Mouse (Mus musculus): Measurements from ENCODE around the gene Procr.
A peak's percentile ranks its signal among the peaks of the same experiment; 100 is the strongest.
"Not testable (repeated sequence)": the region's sequence is repeated elsewhere in the genome, so short reads cannot be mapped to it uniquely, and the experiment has no call there.

Gene Procr

GRCm38 (mm10) chr2:155751014-155751786, at the start of gene Procr:
Gene Procr, plus strand, starts transcription at chr2:155751117.
- DNase-seq: peak; percentile 61

- peak; percentile 45 for DNase-seq
These were observed 49.5 kb upstream of the Procr start for GRCm38 (mm10) chr2:155701399-155701919.

GRCm38 (mm10) chr2:155703630-155704029, 47.3 kb upstream of the Procr start:
- DNase-seq: no peak

DNA sequence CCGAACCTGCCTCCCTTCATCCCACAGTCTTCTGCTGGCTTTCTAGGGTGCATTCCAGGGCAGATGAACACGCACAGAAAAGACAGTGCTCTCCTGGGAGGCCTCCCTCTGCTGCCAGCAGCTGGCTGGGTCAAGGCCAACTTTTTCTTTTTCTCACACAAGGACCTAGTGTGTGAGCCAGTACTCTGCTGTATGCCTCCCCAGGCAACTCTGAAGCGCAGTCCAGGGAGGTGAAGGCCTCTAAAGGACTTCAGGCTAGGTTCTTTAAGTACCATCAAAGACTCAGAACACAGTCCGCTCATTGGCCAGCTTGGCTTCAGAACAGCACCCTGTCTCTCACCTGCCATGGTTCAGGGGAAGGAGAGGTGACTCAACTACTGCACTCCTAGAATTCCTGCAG, 43.7 kb upstream of the Procr start:
- DNase-seq: no peak

DNA sequence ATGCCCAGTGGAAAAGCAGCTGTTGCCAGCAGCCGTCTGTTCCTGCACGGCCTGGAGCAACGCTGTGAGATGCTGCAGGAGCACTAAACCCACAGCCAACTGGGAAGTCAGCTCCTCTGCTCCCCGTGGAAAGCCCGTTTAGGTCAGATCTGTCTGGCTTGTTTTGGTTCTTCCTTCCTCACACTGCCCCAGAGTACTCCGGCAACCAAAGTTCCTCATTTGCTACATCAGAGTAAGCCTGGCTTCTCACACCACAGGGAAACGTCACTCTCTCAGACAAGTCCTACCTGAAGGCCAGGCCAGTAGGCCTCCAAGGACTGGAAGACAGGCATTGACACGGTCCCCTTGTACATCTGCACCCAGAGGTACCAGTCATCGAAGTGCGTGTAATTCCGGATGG, 40.4 kb upstream of the Procr start:
- no peak for DNase-seq

DNA sequence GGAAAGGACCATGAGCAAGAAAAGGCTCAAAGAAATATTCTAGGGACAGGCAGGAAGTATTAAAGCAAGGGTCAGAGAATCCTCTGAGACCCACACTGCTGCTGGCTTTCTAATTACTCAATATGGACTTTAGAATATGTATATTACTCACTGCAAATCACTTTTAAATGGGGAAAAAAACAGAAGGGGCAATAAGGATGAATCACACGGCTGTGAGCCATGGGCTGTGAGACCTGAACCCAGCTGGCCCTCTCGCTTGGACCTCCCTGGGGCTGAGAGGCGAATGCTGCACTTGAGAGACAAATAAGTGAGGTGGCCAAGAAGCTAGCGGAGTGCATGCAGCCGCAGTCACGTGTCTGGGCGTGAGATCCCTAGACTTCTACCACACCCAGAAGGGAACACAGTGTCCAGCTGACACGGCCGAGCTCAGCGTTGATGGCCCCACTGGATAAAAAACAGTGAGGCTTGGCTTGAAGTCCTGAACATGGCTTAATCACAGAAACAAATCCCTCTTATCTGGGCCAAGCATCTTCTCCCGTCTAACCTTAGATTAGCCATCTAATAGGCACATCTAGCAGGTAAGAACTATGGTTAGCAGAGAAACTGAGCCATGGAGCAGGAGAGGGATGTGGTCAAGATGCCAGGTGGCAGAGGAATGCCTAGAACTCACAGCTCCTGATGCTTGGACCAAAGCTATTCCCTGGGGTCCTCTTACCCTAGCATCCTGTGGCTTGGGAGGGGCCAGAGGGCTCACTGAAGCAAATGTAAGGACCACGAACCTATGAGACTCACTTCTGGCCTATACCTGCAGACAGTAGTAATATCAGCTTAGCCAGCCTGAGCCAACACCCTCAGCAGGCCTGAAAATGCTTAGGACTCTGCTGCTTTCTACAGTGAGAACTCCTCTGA, 33.6 kb upstream of the Procr start:
- no peak for DNase-seq

DNA sequence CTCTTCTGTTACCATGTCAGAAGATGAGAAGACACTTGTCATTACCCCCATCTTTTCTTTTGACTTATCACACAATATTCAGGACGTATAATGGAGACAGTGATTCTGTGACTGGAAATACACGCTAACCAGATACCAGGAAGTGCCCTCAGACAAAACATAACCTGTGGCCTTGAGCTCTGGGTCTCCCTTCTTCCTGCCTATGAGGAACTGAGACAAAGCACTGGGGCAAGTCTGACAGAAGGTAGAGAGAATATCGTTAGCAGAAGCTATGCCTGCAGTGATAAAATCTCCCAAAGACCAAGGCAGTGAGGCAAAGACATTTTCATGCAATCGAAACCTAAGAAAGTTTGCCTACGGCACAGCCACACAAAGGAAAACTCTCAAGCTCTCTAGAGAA, 30.3 kb upstream of the Procr start:
- no peak for DNase-seq

DNA sequence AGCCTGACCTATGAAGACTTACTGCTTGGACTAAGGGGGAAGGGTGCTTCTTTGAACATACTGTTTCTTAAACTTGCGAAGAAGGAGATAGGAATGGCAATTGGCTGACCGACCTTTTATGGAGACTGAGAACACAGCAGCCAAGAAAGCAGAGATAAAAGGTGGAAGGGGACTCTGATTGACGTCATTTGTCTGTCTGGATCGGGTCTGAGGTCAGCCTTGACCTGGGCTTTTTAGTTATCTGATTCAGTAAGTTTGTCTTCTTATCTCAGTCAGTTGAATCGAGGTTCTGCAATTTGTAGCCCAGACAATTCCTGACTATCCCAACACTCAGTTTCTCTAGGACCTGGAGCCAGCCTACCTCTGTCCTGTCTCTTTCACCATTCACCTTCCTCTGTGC, 26.9 kb upstream of the Procr start:
- DNase-seq: no peak

- DNase-seq: no peak
These were observed 26.4 kb upstream of the Procr start for GRCm38 (mm10) chr2:155724526-155724925.

GRCm38 (mm10) chr2:155726302-155726701, 24.6 kb upstream of the Procr start:
- DNase-seq: peak; percentile 22

GRCm38 (mm10) chr2:155727764-155728395, 23.0 kb upstream of the Procr start:
- no peak for DNase-seq

DNA sequence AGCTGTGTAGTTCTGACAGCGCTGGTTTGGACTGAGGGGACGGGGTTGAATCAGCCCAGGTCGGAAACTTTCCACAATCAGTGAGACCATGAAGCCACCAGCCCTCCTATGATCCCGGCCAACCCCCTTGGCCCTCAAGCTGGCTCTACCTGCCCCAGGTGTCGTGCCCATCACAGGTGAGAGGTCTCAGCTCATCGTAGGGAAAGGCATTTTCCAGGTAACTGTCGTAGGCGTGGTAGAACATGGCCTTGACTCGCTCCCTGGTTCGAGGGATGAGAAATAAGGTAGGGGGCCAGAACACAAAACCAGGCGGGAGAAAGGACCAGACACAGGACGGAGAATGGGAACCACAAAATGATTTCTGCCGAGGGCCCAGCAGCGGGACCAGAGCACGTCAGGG, 22.2 kb upstream of the Procr start:
- DNase-seq: no peak

- DNase-seq: peak; percentile 97
These were observed 21.7 kb upstream of the Procr start, which contains the start of gene Edem2 for GRCm38 (mm10) chr2:155729158-155729645. Gene Edem2, minus strand, starts transcription at chr2:155729475.

- no peak for DNase-seq
These were observed 15.8 kb upstream of the Procr start for GRCm38 (mm10) chr2:155735080-155735479.

DNA sequence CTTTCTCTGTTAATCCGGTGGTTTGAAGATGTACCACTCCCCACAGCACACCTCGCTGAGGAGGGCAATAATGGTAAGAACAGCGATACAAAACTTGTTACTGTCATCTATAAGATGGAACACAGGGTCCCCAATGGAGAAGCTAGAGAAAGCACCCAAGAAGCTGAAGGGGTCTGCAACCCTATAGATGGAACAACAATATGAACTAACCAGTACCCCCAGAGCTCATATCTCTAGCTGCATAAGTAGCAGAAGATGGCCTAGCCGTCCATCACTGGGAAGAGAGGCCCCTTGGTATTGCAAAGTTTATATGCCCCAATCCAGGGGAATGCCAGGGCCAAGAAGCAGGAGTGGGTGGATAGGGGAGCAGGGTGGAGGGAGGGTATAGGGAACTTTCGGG, 15.2 kb upstream of the Procr start, which contains the start of gene Gm17581:
Gm17581 (minus strand) TSS at position 101 of the 400 bp plus-strand sequence.
- DNase-seq: not testable (repeated sequence)

- DNase-seq: no peak
These were observed 14.0 kb upstream of the Procr start for GRCm38 (mm10) chr2:155736936-155737335.

GRCm38 (mm10) chr2:155737803-155738202, 13.1 kb upstream of the Procr start:
- DNase-seq: no peak

GRCm38 (mm10) chr2:155742211-155742610, 8.7 kb upstream of the Procr start:
- no peak for DNase-seq

- DNase-seq: peak; percentile 70
These were observed 8.0 kb upstream of the Procr start for GRCm38 (mm10) chr2:155742931-155743337.

- no peak for DNase-seq
These were observed 7.6 kb upstream of the Procr start for GRCm38 (mm10) chr2:155743351-155743750.

GRCm38 (mm10) chr2:155745487-155745886, 5.4 kb upstream of the Procr start:
- no peak for DNase-seq

DNA sequence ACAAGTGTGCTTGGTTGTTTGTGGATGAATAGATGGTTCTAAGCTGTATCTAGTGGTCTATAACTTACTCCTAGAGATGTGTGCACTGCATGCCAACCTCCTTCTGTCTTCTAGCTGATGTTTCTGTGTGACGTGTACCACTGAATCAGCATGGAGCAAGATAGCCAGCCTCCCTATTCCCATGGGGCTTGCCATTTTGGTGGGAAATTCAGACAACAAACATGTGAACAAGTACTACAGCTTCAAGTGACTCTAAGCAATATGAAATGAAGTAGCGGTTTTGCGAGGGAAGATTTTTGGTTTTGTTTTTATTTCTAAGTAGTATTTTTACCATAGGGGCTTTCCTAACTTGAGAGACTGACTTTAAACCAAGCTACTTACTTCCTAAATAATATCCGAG, 1.5 kb upstream of the Procr start:
- DNase-seq: no peak

GRCm38 (mm10) chr2:155755746-155756145, 4.8 kb downstream of the Procr start:
- peak; percentile 80 for DNase-seq

Measured in lung, postnatal 36 days (tissue).